Mouse (Mus musculus): ENCODE results near the gene Ccsap. TPM values are rescaled to one million over a fixed set of nuclear protein-coding genes. Genes with fewer than 3 reads are reported as not detected.

Ccsap gene
- polyA plus RNA-seq, 2 experiments: 2.4 to 3.5 TPM

- Histone ChIP-seq H3K36me3 (replicated peaks; ENCODE audit: control insufficient read depth, insufficient read depth, low read depth) (peaks cover 27% of the 10 kb centered on the region), H3K9me3 (ENCODE audit: control insufficient read depth, low read length) (no peaks in the 10 kb centered on the region)
Measured at GRCm38 (mm10) chr8:123896774-123897173, 36.8 kb upstream of the Ccsap start.

DNA sequence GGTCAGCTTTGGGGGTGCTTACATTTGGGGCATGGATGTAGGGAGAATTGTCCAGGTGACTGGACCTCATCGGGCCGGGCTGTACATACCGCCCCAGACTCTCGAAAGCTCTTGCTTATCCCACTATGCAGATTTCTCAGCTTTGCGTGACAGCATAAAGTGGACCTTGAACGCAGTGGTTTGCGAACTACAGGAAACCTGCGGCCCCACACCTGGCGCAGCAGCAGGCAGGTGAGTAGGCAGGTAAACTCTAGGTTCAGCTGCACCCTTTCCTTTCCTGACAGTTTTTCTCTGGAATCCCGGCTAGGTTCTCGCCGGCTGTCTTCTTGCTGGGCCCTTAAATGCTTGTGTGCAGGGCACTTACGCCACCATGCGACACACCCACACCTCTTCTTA, 36.4 kb upstream of the Ccsap start:
- Histone ChIP-seq H3K9me3 (ENCODE audit: control insufficient read depth, low read length) (no peaks in the 10 kb centered on the region), H3K27ac (no peak overlapping the region), H3K27me3 (ENCODE audit: control insufficient read depth, insufficient read depth, low read length) (peaks cover 41% of the 10 kb centered on the region), H3K4me3 (ENCODE audit: insufficient read depth in 1 of 2, low read depth in 2 of 2, low read length in 2 of 2) (no peak overlapping the region), H3K36me3 (replicated peaks; ENCODE audit: control insufficient read depth, insufficient read depth, low read depth) (peaks cover 23% of the 10 kb centered on the region), H3K4me1 (replicated peaks; ENCODE audit: control insufficient read depth in 2 of 2, insufficient read depth in 2 of 2, low read length in 1 of 2) (no peaks in the 10 kb centered on the region), H3K9ac (replicated peaks) (no peak overlapping the region), H3K4me2 (ENCODE audit: low read depth) (no peak overlapping the region)
- no peak for TF ChIP-seq EP300 (IDR thresholded peaks at IDR 0.05; ENCODE audit: low read depth)
- TF ChIP-seq CTCF (IDR thresholded peaks at IDR 0.05; ENCODE audit: low read depth): no peak
- 62% methylated on average over 14 of the region's 14 CpGs for WGBS (ENCODE audit: insufficient replicate concordance)
- no peak for DNase-seq (ENCODE audit: low read depth in 3 of 3, low spot score in 3 of 3)
- ATAC-seq (ENCODE audit: insufficient read depth): no peak

More at GRCm38 (mm10) chr8:123896774-123897173, 36.8 kb upstream of the Ccsap start:
- no peak for ATAC-seq (ENCODE audit: insufficient read depth)
- H3K4me3 ChIP-seq (ENCODE audit: insufficient read depth in 1 of 2, low read depth in 2 of 2, low read length in 2 of 2): no peak overlapping the region
- no peak for DNase-seq (ENCODE audit: low read depth in 3 of 3, low spot score in 3 of 3)
- H3K4me2 ChIP-seq (ENCODE audit: low read depth): no peak overlapping the region
- H3K27me3 ChIP-seq (ENCODE audit: control insufficient read depth, insufficient read depth, low read length): peaks cover 37% of the 10 kb centered on the region
- TF ChIP-seq EP300 (IDR thresholded peaks at IDR 0.05; ENCODE audit: low read depth): no peak
- WGBS (ENCODE audit: insufficient replicate concordance): 57% methylated on average over 10 of the region's 10 CpGs
- H3K4me1 ChIP-seq (replicated peaks; ENCODE audit: control insufficient read depth in 2 of 2, insufficient read depth in 2 of 2, low read length in 1 of 2): no peaks in the 10 kb centered on the region
- no peak overlapping the region for H3K9ac ChIP-seq (replicated peaks)
- no peak overlapping the region for H3K27ac ChIP-seq

- peaks cover 46% of the 10 kb centered on the region for H3K27me3 ChIP-seq (ENCODE audit: control insufficient read depth, insufficient read depth, low read length)
- ATAC-seq (ENCODE audit: insufficient read depth) (no peak), DNase-seq (ENCODE audit: low read depth in 3 of 3, low spot score in 3 of 3) (no peak)
- H3K27ac ChIP-seq: no peak overlapping the region
- H3K9ac ChIP-seq (replicated peaks): no peak overlapping the region
- 61% methylated on average over 9 of the region's 9 CpGs for WGBS (ENCODE audit: insufficient replicate concordance)
- H3K9me3 ChIP-seq (ENCODE audit: control insufficient read depth, low read length): no peaks in the 10 kb centered on the region
- peaks cover 17% of the 10 kb centered on the region for H3K36me3 ChIP-seq (replicated peaks; ENCODE audit: control insufficient read depth, insufficient read depth, low read depth)
- TF ChIP-seq EP300 (IDR thresholded peaks at IDR 0.05; ENCODE audit: low read depth) (no peak), CTCF (IDR thresholded peaks at IDR 0.05; ENCODE audit: low read depth) (no peak)
- H3K4me2 ChIP-seq (ENCODE audit: low read depth): no peak overlapping the region
- H3K4me3 ChIP-seq (ENCODE audit: insufficient read depth in 1 of 2, low read depth in 2 of 2, low read length in 2 of 2): no peak overlapping the region
- H3K4me1 ChIP-seq (replicated peaks; ENCODE audit: control insufficient read depth in 2 of 2, insufficient read depth in 2 of 2, low read length in 1 of 2): no peaks in the 10 kb centered on the region
Measured at GRCm38 (mm10) chr8:123895680-123896365, 35.8 kb upstream of the Ccsap start.

DNA sequence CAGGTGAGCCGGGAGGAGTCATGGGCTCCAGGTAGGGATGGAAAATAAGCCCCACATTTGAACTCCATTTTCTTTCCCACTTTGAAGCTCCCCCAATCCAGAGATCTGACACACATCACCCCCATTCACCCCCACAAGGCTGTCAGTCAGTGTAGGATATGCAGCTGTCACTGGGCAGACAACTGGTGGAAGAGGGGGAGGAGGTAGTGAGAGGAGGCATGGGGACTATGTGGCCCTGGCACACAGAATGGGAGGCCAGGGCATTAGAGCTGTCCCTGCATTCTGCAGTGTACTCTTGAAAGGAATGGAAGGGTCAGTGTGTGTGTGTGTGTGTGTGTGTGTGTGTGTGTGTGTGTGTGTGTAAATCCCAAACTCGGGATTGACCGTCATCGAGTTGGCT, 35.2 kb upstream of the Ccsap start:
- Histone ChIP-seq H3K9me3 (ENCODE audit: control insufficient read depth, low read length) (no peaks in the 10 kb centered on the region), H3K27me3 (ENCODE audit: control insufficient read depth, insufficient read depth, low read length) (peaks cover 52% of the 10 kb centered on the region), H3K9ac (replicated peaks) (no peak overlapping the region), H3K4me3 (ENCODE audit: insufficient read depth in 1 of 2, low read depth in 2 of 2, low read length in 2 of 2) (no peak overlapping the region), H3K4me2 (ENCODE audit: low read depth) (no peak overlapping the region), H3K27ac (no peak overlapping the region), H3K36me3 (replicated peaks; ENCODE audit: control insufficient read depth, insufficient read depth, low read depth) (peaks cover 12% of the 10 kb centered on the region), H3K4me1 (replicated peaks; ENCODE audit: control insufficient read depth in 2 of 2, insufficient read depth in 2 of 2, low read length in 1 of 2) (no peaks in the 10 kb centered on the region)
- DNase-seq (ENCODE audit: low read depth in 3 of 3, low spot score in 3 of 3) (no peak), ATAC-seq (ENCODE audit: insufficient read depth) (no peak)
- no peak for TF ChIP-seq EP300 (IDR thresholded peaks at IDR 0.05; ENCODE audit: low read depth)
- TF ChIP-seq CTCF (IDR thresholded peaks at IDR 0.05; ENCODE audit: low read depth): no peak
- WGBS (ENCODE audit: insufficient replicate concordance): 65% methylated on average over 4 of the region's 4 CpGs

GRCm38 (mm10) chr8:123894502-123895097, 34.6 kb upstream of the Ccsap start, which contains the start of gene Acta1:
Gene Acta1 (minus strand): TSS chr8:123894751.
- Histone ChIP-seq H3K27ac (no peak within 1 kb of the TSS), H3K9me3 (ENCODE audit: control insufficient read depth, low read length) (no peaks in the 10 kb centered on the region), H3K4me3 (ENCODE audit: insufficient read depth in 1 of 2, low read depth in 2 of 2, low read length in 2 of 2) (no peak within 1 kb of the TSS), H3K4me2 (ENCODE audit: low read depth) (no peak within 1 kb of the TSS), H3K4me1 (replicated peaks; ENCODE audit: control insufficient read depth in 2 of 2, insufficient read depth in 2 of 2, low read length in 1 of 2) (no peaks in the 10 kb centered on the region), H3K9ac (replicated peaks) (no peak within 1 kb of the TSS), H3K36me3 (replicated peaks; ENCODE audit: control insufficient read depth, insufficient read depth, low read depth) (peaks cover 7% of the 10 kb centered on the region), H3K27me3 (ENCODE audit: control insufficient read depth, insufficient read depth, low read length) (peaks cover 55% of the 10 kb centered on the region)
- WGBS (ENCODE audit: insufficient replicate concordance): 29% methylated on average over 15 of the region's 15 CpGs
- TF ChIP-seq CTCF (IDR thresholded peaks at IDR 0.05; ENCODE audit: low read depth) (no peak), EP300 (IDR thresholded peaks at IDR 0.05; ENCODE audit: low read depth) (no peak)
- DNase-seq (ENCODE audit: low read depth in 3 of 3, low spot score in 3 of 3): no peak
- no peak for ATAC-seq (ENCODE audit: insufficient read depth)
